Mouse (Mus musculus): ENCODE measurements around the gene Tmod2. TPM values are rescaled to one million over a fixed set of nuclear protein-coding genes. Genes with fewer than 3 reads are reported as not detected.
A peak's percentile ranks its signal among the peaks of the same experiment; 100 is the strongest.

Tmod2 gene
- polyA plus RNA-seq, 1 experiment from 2014 or later: 10.0 TPM

DNA sequence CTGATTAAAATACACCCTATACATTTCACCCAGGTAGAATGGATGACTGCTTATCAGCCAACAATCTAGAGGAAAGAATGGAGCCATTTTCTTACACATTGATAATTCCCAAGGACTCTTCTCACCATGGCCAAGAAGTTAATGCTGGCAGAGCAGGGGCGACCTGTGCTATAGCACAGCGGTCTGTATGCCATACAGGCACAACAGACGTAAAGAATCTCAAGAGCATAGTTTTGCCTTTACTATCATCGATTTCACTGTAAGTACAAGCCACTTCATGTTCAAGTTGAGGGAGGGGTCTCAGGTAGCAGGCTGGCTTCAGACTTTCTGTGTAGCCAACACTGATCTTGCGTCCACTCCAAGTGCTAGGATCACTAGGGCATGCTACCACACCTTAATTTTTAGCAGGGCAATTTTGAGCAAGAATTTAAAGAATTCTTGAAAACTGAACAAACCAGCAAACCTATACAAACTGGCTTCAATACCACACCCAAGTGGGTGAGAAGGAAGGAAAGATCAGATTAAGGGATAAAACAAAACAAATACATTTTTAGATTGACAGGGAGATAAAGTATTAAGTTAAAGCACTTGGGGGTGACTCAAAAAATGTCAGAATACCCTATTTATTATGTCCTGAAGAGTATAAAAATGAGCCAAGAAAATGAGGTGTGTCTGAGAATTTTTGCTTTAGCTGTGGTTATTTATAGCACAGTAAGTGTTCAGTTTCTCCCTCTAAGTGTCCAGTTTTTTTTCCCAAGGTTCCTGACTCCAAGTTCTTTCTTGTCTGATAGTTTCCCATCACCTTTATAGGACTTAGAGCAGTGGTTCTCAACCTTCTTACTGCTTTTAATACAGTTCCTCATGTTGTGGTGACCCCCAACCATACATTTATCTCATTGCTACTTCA, 39.8 kb downstream of the Tmod2 start:
- 87% methylated on average over 5 of the region's 5 CpGs for WGBS
- no peak for TF ChIP-seq CTCF (IDR thresholded peaks at IDR 0.05; ENCODE audit: low read depth)
- ATAC-seq: no peak
- Histone ChIP-seq H3K4me2 (replicated peaks; ENCODE audit: low read depth) (no peak overlapping the region), H3K9ac (ENCODE audit: low read depth, low read length) (no peak overlapping the region), H3K27me3 (replicated peaks; ENCODE audit: control insufficient read depth, insufficient read depth, low read length) (peaks cover 3% of the 10 kb centered on the region; the same call in 1 of the 2 replicates), H3K27ac (ENCODE audit: low read depth, low read length) (no peak overlapping the region), H3K36me3 (ENCODE audit: control insufficient read depth, insufficient read depth) (no peaks in the 10 kb centered on the region), H3K9me3 (ENCODE audit: control insufficient read depth) (no peaks in the 10 kb centered on the region), H3K4me3 (ENCODE audit: low read depth, low read length) (no peak overlapping the region), H3K4me1 (replicated peaks; ENCODE audit: control insufficient read depth, insufficient read depth, low read length) (no peaks in the 10 kb centered on the region)

DNA sequence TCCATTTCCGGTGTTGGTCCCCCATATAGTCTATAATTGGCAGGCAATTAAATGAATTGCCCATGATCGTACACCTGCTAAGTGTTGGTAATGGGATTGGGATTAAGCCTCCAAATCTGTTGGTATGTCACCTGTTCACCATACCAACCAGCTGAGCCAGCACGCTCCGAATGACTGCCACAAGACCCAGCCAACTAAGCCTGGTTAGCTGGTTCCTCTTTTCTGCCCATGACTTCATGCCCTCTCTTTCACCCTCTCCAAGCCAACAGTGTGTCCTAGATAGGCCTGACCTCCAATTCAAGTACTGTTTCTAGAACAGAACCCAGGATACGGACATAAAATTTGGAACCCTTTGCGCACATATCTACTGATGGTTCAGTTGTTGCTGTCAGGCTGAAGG, 42.7 kb downstream of the Tmod2 start:
- Histone ChIP-seq H3K9me3 (ENCODE audit: control insufficient read depth) (no peaks in the 10 kb centered on the region), H3K27me3 (replicated peaks; ENCODE audit: control insufficient read depth, insufficient read depth, low read length) (peaks cover 7% of the 10 kb centered on the region; the same call in 1 of the 2 replicates), H3K27ac (ENCODE audit: low read depth, low read length) (no peak overlapping the region), H3K4me2 (replicated peaks; ENCODE audit: low read depth) (no peak overlapping the region), H3K4me3 (ENCODE audit: low read depth, low read length) (no peak overlapping the region), H3K9ac (ENCODE audit: low read depth, low read length) (no peak overlapping the region), H3K36me3 (ENCODE audit: control insufficient read depth, insufficient read depth) (no peaks in the 10 kb centered on the region), H3K4me1 (replicated peaks; ENCODE audit: control insufficient read depth, insufficient read depth, low read length) (no peaks in the 10 kb centered on the region)
- WGBS: 95% methylated on average over 6 of the region's 6 CpGs
- no peak for ATAC-seq
- no peak for TF ChIP-seq CTCF (IDR thresholded peaks at IDR 0.05; ENCODE audit: low read depth)

DNA sequence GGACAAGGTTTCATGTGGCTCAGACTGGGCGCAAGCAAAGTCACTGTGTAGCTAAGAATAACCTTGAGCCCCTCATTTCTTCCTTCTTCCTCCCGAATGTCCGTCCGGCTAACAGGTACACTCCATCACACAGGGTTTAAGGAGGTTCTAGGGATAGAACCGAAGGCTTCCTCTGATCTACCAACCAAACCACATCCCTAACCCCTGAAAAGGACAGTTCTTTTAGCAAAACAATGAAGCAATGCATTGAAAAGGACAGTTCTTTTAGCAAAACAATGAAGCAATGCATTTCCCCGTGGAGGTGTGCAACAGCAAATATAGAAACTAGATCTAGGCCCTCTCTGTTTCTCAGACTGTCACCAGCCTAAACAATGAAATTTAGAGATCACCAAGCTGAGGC, 46.2 kb downstream of the Tmod2 start:
- Histone ChIP-seq H3K4me3 (ENCODE audit: low read depth, low read length) (no peak overlapping the region), H3K4me2 (replicated peaks; ENCODE audit: low read depth) (no peak overlapping the region), H3K9me3 (ENCODE audit: control insufficient read depth) (no peaks in the 10 kb centered on the region), H3K36me3 (ENCODE audit: control insufficient read depth, insufficient read depth) (no peaks in the 10 kb centered on the region), H3K27ac (ENCODE audit: low read depth, low read length) (no peak overlapping the region), H3K4me1 (replicated peaks; ENCODE audit: control insufficient read depth, insufficient read depth, low read length) (no peaks in the 10 kb centered on the region), H3K9ac (ENCODE audit: low read depth, low read length) (no peak overlapping the region), H3K27me3 (replicated peaks; ENCODE audit: control insufficient read depth, insufficient read depth, low read length) (peaks cover 10% of the 10 kb centered on the region)
- ATAC-seq: no peak
- no peak for TF ChIP-seq CTCF (IDR thresholded peaks at IDR 0.05; ENCODE audit: low read depth)
- WGBS: 89% methylated on average over 6 of the region's 6 CpGs

DNA sequence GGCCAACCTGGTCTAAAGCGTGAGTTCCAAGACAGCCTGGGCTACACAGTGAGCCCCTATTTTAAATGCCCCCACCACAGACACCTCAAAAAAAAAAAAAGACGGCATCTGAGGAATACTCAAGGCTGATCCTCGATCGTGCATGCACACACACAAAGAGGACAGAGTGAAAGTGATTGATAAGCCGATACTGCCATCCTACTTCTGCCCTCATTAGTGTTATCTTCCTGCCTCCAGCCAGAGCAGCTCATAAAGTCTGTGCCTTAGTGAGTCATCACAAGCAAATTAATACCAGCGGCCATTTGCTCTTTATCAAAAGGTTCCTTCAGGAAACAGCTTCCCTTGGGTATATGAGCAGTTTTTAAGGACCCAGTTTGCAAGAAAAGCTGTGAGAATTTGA, 47.5 kb downstream of the Tmod2 start:
- Histone ChIP-seq H3K4me2 (replicated peaks; ENCODE audit: low read depth) (no peak overlapping the region), H3K36me3 (ENCODE audit: control insufficient read depth, insufficient read depth) (no peaks in the 10 kb centered on the region), H3K9me3 (ENCODE audit: control insufficient read depth) (no peaks in the 10 kb centered on the region), H3K4me1 (replicated peaks; ENCODE audit: control insufficient read depth, insufficient read depth, low read length) (no peaks in the 10 kb centered on the region), H3K27me3 (replicated peaks; ENCODE audit: control insufficient read depth, insufficient read depth, low read length) (peaks cover 10% of the 10 kb centered on the region), H3K4me3 (ENCODE audit: low read depth, low read length) (no peak overlapping the region), H3K9ac (ENCODE audit: low read depth, low read length) (no peak overlapping the region), H3K27ac (ENCODE audit: low read depth, low read length) (no peak overlapping the region)
- WGBS: 47% methylated on average over 6 of the region's 6 CpGs
- peak; percentile 55; the same call in 1 of the 2 replicates for ATAC-seq
- no peak for TF ChIP-seq CTCF (IDR thresholded peaks at IDR 0.05; ENCODE audit: low read depth)

DNA sequence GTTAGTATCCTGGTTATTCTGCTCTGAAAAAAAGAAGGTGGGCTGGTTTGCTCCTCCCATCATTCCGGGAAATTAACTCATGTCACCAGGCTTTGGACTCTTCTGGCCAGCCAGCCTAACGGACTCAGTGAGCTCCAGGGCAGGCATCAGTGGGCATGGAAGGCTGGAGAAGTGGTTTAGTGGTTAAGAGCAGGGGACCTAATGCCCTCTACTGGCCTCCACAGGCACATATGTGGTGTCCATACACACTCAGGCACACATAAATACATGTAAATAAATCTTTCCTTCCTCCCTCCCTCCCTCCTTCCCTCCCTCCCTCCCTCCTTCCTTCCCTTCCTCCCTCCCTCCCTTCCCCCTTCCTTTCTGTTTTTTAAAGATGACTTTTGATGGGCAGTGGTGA, 47.9 kb downstream of the Tmod2 start:
- Histone ChIP-seq H3K36me3 (ENCODE audit: control insufficient read depth, insufficient read depth) (no peaks in the 10 kb centered on the region), H3K9ac (ENCODE audit: low read depth, low read length) (no peak overlapping the region), H3K4me2 (replicated peaks; ENCODE audit: low read depth) (no peak overlapping the region), H3K27ac (ENCODE audit: low read depth, low read length) (no peak overlapping the region), H3K4me3 (ENCODE audit: low read depth, low read length) (no peak overlapping the region), H3K9me3 (ENCODE audit: control insufficient read depth) (no peaks in the 10 kb centered on the region), H3K27me3 (replicated peaks; ENCODE audit: control insufficient read depth, insufficient read depth, low read length) (peaks cover 10% of the 10 kb centered on the region), H3K4me1 (replicated peaks; ENCODE audit: control insufficient read depth, insufficient read depth, low read length) (no peaks in the 10 kb centered on the region)
- peak; percentile 39 for TF ChIP-seq CTCF (IDR thresholded peaks at IDR 0.05; ENCODE audit: low read depth)
- ATAC-seq: no peak
- 65% methylated on average over 2 of the region's 2 CpGs for WGBS

DNA sequence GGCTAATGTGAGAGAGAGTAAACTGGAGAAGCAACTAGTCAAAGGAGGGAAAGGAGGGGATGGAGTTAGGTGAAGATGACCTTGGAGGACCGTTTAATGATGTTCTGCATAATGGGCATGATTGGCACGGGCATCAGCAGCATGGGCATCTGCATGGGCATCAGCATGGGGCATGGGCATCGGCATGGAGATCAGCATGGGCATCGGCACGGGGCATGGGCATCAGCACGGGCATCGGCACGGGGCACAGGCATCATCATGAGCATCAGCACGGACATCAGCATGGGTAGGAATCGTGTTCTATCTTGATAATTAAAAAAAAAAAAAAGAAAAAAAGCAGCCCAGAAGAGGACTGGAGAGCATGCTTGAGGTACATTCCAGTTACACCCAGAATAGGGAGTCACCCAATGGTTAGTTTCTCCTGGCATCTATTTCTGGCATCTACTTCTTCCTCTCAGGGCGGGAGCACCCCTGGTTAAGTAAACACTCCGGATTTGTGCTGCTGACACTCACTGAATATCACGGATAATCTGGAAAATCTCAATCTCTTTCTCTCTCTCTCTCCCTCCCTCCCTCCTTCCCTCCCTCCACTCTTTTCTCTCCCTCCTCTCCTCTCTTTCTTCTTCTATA, 50.0 kb downstream of the Tmod2 start:
- Histone ChIP-seq H3K4me3 (ENCODE audit: low read depth, low read length) (no peak overlapping the region), H3K36me3 (ENCODE audit: control insufficient read depth, insufficient read depth) (no peaks in the 10 kb centered on the region), H3K4me2 (replicated peaks; ENCODE audit: low read depth) (no peak overlapping the region), H3K9ac (ENCODE audit: low read depth, low read length) (no peak overlapping the region), H3K9me3 (ENCODE audit: control insufficient read depth) (no peaks in the 10 kb centered on the region), H3K27me3 (replicated peaks; ENCODE audit: control insufficient read depth, insufficient read depth, low read length) (peaks cover 7% of the 10 kb centered on the region), H3K4me1 (replicated peaks; ENCODE audit: control insufficient read depth, insufficient read depth, low read length) (peaks cover 3% of the 10 kb centered on the region; the same call in 1 of the 2 replicates), H3K27ac (ENCODE audit: low read depth, low read length) (no peak overlapping the region)
- WGBS: 80% methylated on average over 13 of the region's 13 CpGs
- TF ChIP-seq CTCF (IDR thresholded peaks at IDR 0.05; ENCODE audit: low read depth): no peak
- no peak for ATAC-seq
